Mouse (Mus musculus): ENCODE data around the gene B4galnt1.
A peak's percentile ranks its signal among the peaks of the same experiment; 100 is the strongest.

- no peak for TF ChIP-seq CTCF (IDR thresholded peaks at IDR 0.05; ENCODE audit: borderline replicate concordance, insufficient read depth, low read depth, low read length)
- TF ChIP-seq POLR2A (IDR thresholded peaks at IDR 0.05; ENCODE audit: borderline replicate concordance, insufficient read depth, low read length) = 0 out of 2 replicates have a peak, but pooled peaks have one; percentile 13
Observed at GRCm38 (mm10) chr10:127195328-127196129, 30.5 kb downstream of the B4galnt1 start, which contains the start of gene Dtx3.
